Mouse (Mus musculus): ENCODE data around the gene Ociad1. TPM values are rescaled to one million over a fixed set of nuclear protein-coding genes. Genes with fewer than 3 reads are reported as not detected.

Ociad1 gene
- polyA plus RNA-seq, 1 experiment from 2014 or later, result 170 TPM

DNA sequence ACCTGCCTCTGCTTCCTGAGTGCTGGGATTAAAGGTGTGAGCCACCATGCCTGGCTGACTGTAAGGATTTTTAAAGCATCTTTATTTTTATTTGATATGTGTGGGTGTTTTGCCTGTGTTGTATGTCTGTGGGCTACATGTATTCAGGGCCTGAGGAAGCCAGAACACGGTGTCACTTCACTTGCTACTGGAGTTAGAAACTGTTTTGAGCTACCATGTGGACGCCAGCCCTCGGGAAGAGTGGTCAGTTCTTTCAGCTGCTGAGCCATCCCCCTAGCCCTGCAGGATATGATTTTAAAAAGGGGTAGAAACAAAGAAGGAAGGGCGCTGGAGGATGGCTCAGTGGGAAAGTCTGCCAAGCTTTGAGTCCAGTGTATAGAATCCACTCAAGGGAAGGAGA is 3.3 kb downstream of the Ociad1 start:
- Histone ChIP-seq H3K4me2 (no peak overlapping the region), H3K9me3 (ENCODE audit: control insufficient read depth, low read length) (no peaks in the 10 kb centered on the region), H3K36me3 (ENCODE audit: control insufficient read depth, insufficient read depth, low read length) (peaks cover 22% of the 10 kb centered on the region), H3K4me1 (replicated peaks; ENCODE audit: control insufficient read depth, insufficient read depth, low read length) (peaks cover 11% of the 10 kb centered on the region), H3K4me3 (ENCODE audit: low read depth, low read length) (no peak overlapping the region), H3K9ac (ENCODE audit: low read depth, low read length) (no peak overlapping the region), H3K27ac (ENCODE audit: low read depth, low read length) (no peak overlapping the region), H3K27me3 (replicated peaks; ENCODE audit: control insufficient read depth, insufficient read depth, low read length) (no peaks in the 10 kb centered on the region)
- DNase-seq (ENCODE audit: low spot score), result no peak
- 83% methylated on average over 4 of the region's 4 CpGs for WGBS
- ATAC-seq (replicated peaks; ENCODE audit: low FRiP score), result no peak

GRCm38 (mm10) chr5:73301601-73302307 is 9.2 kb downstream of the Ociad1 start:
- DNase-seq (ENCODE audit: low spot score) (no peak), ATAC-seq (replicated peaks; ENCODE audit: low FRiP score) (peak; percentile 78)
- peaks cover 8% of the 10 kb centered on the region for H3K4me1 ChIP-seq (replicated peaks; ENCODE audit: control insufficient read depth, insufficient read depth, low read length)
- no peaks in the 10 kb centered on the region for H3K27me3 ChIP-seq (replicated peaks; ENCODE audit: control insufficient read depth, insufficient read depth, low read length)
- H3K9me3 ChIP-seq (ENCODE audit: control insufficient read depth, low read length), result no peaks in the 10 kb centered on the region
- H3K36me3 ChIP-seq (ENCODE audit: control insufficient read depth, insufficient read depth, low read length), result peaks cover 36% of the 10 kb centered on the region
- H3K4me3 ChIP-seq (ENCODE audit: low read depth, low read length), result no peak overlapping the region
- no peak overlapping the region; the same call in 1 of the 2 replicates for H3K27ac ChIP-seq (ENCODE audit: low read depth, low read length)
- H3K9ac ChIP-seq (ENCODE audit: low read depth, low read length), result no peak overlapping the region
- peak overlapping the region; percentile 24; the same call in 1 of the 2 replicates for H3K4me2 ChIP-seq
- WGBS, result 77% methylated on average over 7 of the region's 7 CpGs

DNA sequence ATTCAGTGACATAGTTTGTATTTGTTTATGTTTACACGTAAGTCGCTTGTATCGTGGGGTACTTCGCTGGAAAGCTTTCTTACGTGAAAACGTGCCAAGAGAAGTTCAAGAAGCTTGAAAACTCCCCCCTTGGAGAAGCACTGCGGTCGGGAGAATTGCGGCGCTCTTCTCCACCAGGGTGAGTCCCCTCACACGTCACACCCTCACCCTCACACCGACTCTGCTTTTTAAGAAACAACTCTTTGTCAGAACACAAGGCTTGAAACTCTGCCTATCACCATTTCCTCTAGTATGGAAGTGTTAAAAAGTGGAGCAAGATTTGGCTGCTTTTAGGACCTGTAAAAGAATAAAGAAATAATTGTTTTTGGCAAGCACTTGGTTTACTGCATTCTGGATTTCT is 11.9 kb downstream of the Ociad1 start:
- H3K4me1 ChIP-seq (replicated peaks; ENCODE audit: control insufficient read depth, insufficient read depth, low read length), result peaks cover 8% of the 10 kb centered on the region
- DNase-seq (ENCODE audit: low spot score), result no peak
- WGBS, result 90% methylated on average over 12 of the region's 12 CpGs
- H3K27ac ChIP-seq (ENCODE audit: low read depth, low read length), result no peak overlapping the region
- no peak overlapping the region for H3K4me3 ChIP-seq (ENCODE audit: low read depth, low read length)
- no peak for ATAC-seq (replicated peaks; ENCODE audit: low FRiP score)
- no peak overlapping the region for H3K4me2 ChIP-seq
- no peak overlapping the region for H3K9ac ChIP-seq (ENCODE audit: low read depth, low read length)
- no peaks in the 10 kb centered on the region for H3K9me3 ChIP-seq (ENCODE audit: control insufficient read depth, low read length)
- H3K36me3 ChIP-seq (ENCODE audit: control insufficient read depth, insufficient read depth, low read length), result peaks cover 46% of the 10 kb centered on the region
- no peaks in the 10 kb centered on the region for H3K27me3 ChIP-seq (replicated peaks; ENCODE audit: control insufficient read depth, insufficient read depth, low read length)

DNA sequence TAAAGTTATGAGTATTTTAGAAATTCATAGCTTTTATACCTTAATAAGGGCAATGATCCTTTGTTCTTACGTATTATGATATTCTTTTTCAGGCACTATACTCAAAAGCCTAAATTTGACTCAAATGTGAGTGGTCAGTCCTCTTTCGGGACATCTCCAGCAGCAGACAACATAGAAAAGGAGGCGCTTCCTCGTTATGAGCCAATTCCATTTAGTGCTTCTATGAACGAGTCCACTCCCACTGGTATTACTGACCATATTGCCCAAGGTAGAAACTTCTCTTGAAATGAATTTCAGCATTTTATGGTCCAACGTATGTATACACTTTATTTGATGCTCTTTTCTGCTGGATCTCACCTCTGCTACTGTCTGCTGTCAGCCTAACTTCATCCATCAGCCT is 13.9 kb downstream of the Ociad1 start:
- Histone ChIP-seq H3K27ac (ENCODE audit: low read depth, low read length) (no peak overlapping the region), H3K4me1 (replicated peaks; ENCODE audit: control insufficient read depth, insufficient read depth, low read length) (peaks cover 13% of the 10 kb centered on the region)

GRCm38 (mm10) chr5:73307297-73307696 is 14.7 kb downstream of the Ociad1 start:
- H3K4me3 ChIP-seq (ENCODE audit: low read depth, low read length), result no peak overlapping the region
- no peak overlapping the region for H3K4me2 ChIP-seq
- H3K36me3 ChIP-seq (ENCODE audit: control insufficient read depth, insufficient read depth, low read length), result peaks cover 40% of the 10 kb centered on the region
- ATAC-seq (replicated peaks; ENCODE audit: low FRiP score), result no peak
- peaks cover 8% of the 10 kb centered on the region for H3K4me1 ChIP-seq (replicated peaks; ENCODE audit: control insufficient read depth, insufficient read depth, low read length)
- H3K9ac ChIP-seq (ENCODE audit: low read depth, low read length), result no peak overlapping the region
- H3K27ac ChIP-seq (ENCODE audit: low read depth, low read length), result no peak overlapping the region
- H3K9me3 ChIP-seq (ENCODE audit: control insufficient read depth, low read length), result no peaks in the 10 kb centered on the region
- WGBS, result 91% methylated on average over 3 of the region's 3 CpGs
- no peaks in the 10 kb centered on the region for H3K27me3 ChIP-seq (replicated peaks; ENCODE audit: control insufficient read depth, insufficient read depth, low read length)
- DNase-seq (ENCODE audit: low spot score), result no peak

More for the DNA sequence above, 13.9 kb downstream of the Ociad1 start:
- no peak overlapping the region for H3K4me3 ChIP-seq (ENCODE audit: low read depth, low read length)
- ATAC-seq (replicated peaks; ENCODE audit: low FRiP score), result no peak
- H3K9ac ChIP-seq (ENCODE audit: low read depth, low read length), result no peak overlapping the region
- no peak overlapping the region for H3K4me2 ChIP-seq
- no peaks in the 10 kb centered on the region for H3K27me3 ChIP-seq (replicated peaks; ENCODE audit: control insufficient read depth, insufficient read depth, low read length)
- WGBS, result 95% methylated on average over 6 of the region's 6 CpGs
- no peaks in the 10 kb centered on the region for H3K9me3 ChIP-seq (ENCODE audit: control insufficient read depth, low read length)
- peaks cover 45% of the 10 kb centered on the region for H3K36me3 ChIP-seq (ENCODE audit: control insufficient read depth, insufficient read depth, low read length)
- no peak for DNase-seq (ENCODE audit: low spot score)

GRCm38 (mm10) chr5:73309496-73309895 is 16.9 kb downstream of the Ociad1 start:
- Histone ChIP-seq H3K9ac (ENCODE audit: low read depth, low read length) (no peak overlapping the region), H3K4me1 (replicated peaks; ENCODE audit: control insufficient read depth, insufficient read depth, low read length) (peaks cover 19% of the 10 kb centered on the region), H3K27me3 (replicated peaks; ENCODE audit: control insufficient read depth, insufficient read depth, low read length) (no peaks in the 10 kb centered on the region), H3K4me3 (ENCODE audit: low read depth, low read length) (no peak overlapping the region), H3K27ac (ENCODE audit: low read depth, low read length) (no peak overlapping the region), H3K4me2 (no peak overlapping the region), H3K36me3 (ENCODE audit: control insufficient read depth, insufficient read depth, low read length) (peaks cover 52% of the 10 kb centered on the region), H3K9me3 (ENCODE audit: control insufficient read depth, low read length) (no peaks in the 10 kb centered on the region)
- WGBS, result 85% methylated on average over 4 of the region's 4 CpGs
- no peak for DNase-seq (ENCODE audit: low spot score)
- ATAC-seq (replicated peaks; ENCODE audit: low FRiP score), result no peak

DNA sequence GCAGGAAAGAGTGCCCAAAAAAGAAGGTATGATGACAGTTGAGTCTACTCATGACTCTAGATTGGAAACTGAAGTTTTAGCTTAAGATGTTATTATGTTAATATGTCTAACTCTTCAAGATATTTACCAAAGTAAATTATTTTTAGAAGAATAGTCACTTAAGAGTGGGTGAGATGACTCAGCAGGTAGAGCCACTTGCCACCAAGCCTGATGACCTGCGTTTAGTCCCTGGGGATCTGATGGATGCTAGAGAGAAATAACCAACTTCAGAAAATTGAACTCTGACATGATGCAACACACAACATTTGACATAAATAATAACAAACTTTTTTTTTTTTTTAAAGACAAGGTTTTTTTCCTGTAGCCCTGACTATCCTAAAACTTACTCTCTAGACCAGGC is 17.8 kb downstream of the Ociad1 start:
- H3K4me3 ChIP-seq (ENCODE audit: low read depth, low read length), result no peak overlapping the region
- H3K27me3 ChIP-seq (replicated peaks; ENCODE audit: control insufficient read depth, insufficient read depth, low read length), result no peaks in the 10 kb centered on the region
- DNase-seq (ENCODE audit: low spot score) (no peak), ATAC-seq (replicated peaks; ENCODE audit: low FRiP score) (no peak)
- no peak overlapping the region for H3K9ac ChIP-seq (ENCODE audit: low read depth, low read length)
- peak overlapping the region; percentile 79 for H3K27ac ChIP-seq (ENCODE audit: low read depth, low read length)
- no peaks in the 10 kb centered on the region for H3K9me3 ChIP-seq (ENCODE audit: control insufficient read depth, low read length)
- H3K36me3 ChIP-seq (ENCODE audit: control insufficient read depth, insufficient read depth, low read length), result peaks cover 54% of the 10 kb centered on the region
- 71% methylated on average over 1 of the region's 1 CpGs for WGBS
- H3K4me2 ChIP-seq, result no peak overlapping the region
- peaks cover 19% of the 10 kb centered on the region for H3K4me1 ChIP-seq (replicated peaks; ENCODE audit: control insufficient read depth, insufficient read depth, low read length)

DNA sequence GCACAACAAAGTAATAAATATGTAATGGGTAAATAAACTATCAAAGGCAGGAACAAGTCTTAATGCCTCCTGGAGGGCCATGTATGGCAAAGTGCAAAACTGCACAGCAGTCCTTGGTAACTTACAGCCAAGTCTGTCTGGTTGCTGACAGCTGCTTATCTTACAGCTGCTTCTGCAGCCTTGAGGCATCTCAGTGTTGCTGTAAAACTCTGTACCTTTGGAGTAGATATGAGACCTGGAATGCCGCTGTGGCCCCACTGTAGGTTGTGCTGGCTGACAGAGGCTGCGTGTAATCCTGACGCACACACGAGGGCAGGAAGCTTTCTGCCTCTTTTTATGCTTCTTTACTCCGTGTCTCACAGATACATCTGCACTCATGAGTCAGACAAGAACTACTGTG is 18.9 kb downstream of the Ociad1 start:
- ATAC-seq (replicated peaks; ENCODE audit: low FRiP score) (peak; percentile 98), DNase-seq (ENCODE audit: low spot score) (no peak)
- H3K9me3 ChIP-seq (ENCODE audit: control insufficient read depth, low read length), result no peaks in the 10 kb centered on the region
- 58% methylated on average over 5 of the region's 5 CpGs for WGBS
- no peaks in the 10 kb centered on the region for H3K27me3 ChIP-seq (replicated peaks; ENCODE audit: control insufficient read depth, insufficient read depth, low read length)
- peak overlapping the region; percentile 13; the same call in 1 of the 2 replicates for H3K4me2 ChIP-seq
- no peak overlapping the region for H3K4me3 ChIP-seq (ENCODE audit: low read depth, low read length)
- peaks cover 19% of the 10 kb centered on the region for H3K4me1 ChIP-seq (replicated peaks; ENCODE audit: control insufficient read depth, insufficient read depth, low read length)
- peaks cover 50% of the 10 kb centered on the region for H3K36me3 ChIP-seq (ENCODE audit: control insufficient read depth, insufficient read depth, low read length)
- peak overlapping the region; percentile 79 for H3K27ac ChIP-seq (ENCODE audit: low read depth, low read length)
- no peak overlapping the region for H3K9ac ChIP-seq (ENCODE audit: low read depth, low read length)

GRCm38 (mm10) chr5:73313591-73313990 is 21.0 kb downstream of the Ociad1 start:
- no peaks in the 10 kb centered on the region for H3K9me3 ChIP-seq (ENCODE audit: control insufficient read depth, low read length)
- H3K4me1 ChIP-seq (replicated peaks; ENCODE audit: control insufficient read depth, insufficient read depth, low read length), result peaks cover 19% of the 10 kb centered on the region
- H3K9ac ChIP-seq (ENCODE audit: low read depth, low read length), result no peak overlapping the region
- 77% methylated on average over 10 of the region's 10 CpGs for WGBS
- H3K4me2 ChIP-seq, result peak overlapping the region; percentile 44
- no peak for DNase-seq (ENCODE audit: low spot score)
- no peaks in the 10 kb centered on the region for H3K27me3 ChIP-seq (replicated peaks; ENCODE audit: control insufficient read depth, insufficient read depth, low read length)
- H3K4me3 ChIP-seq (ENCODE audit: low read depth, low read length), result no peak overlapping the region
- peaks cover 35% of the 10 kb centered on the region; the same call in 1 of the 2 replicates for H3K36me3 ChIP-seq (ENCODE audit: control insufficient read depth, insufficient read depth, low read length)
- ATAC-seq (replicated peaks; ENCODE audit: low FRiP score), result peak; percentile 60
- H3K27ac ChIP-seq (ENCODE audit: low read depth, low read length), result peak overlapping the region; percentile 19; the same call in 1 of the 2 replicates
